Mouse (Mus musculus) intestine, embryonic 15.5 days (tissue): ENCODE data around the gene Zfp981. TPM values are rescaled to one million over a fixed set of nuclear protein-coding genes. Genes with fewer than 3 reads are reported as not detected.
"Not testable (repeated sequence)": the region's sequence is repeated elsewhere in the genome, so short reads cannot be mapped to it uniquely, and the experiment has no call there.

Source experiments
- ATAC-seq: fragments of 200-750 bp; cut with Nextera tagmentation; 2 replicates; pipeline ENCODE4 v1.8.0; 2017; ENCODE audit warnings: moderate TSS enrichment, moderate library complexity
- H3K27ac ChIP-seq: fragments of 300-500 bp; sonication (generic); 2 replicates; pipeline ENCODE4 v1.5.1; 2015; ENCODE audit warnings: mild to moderate bottlenecking, inconsistent platforms
- H3K27me3 ChIP-seq: fragments of 300-500 bp; sonication (generic); replicated peaks from 2 replicates; pipeline ENCODE4 v1.6.1; 2015; ENCODE audit warnings: inconsistent platforms
- H3K36me3 ChIP-seq: fragments of 300-500 bp; sonication (generic); 2 replicates; pipeline ENCODE4 v1.6.1; 2015; ENCODE audit warnings: inconsistent platforms
- H3K4me1 ChIP-seq: fragments of 300-500 bp; sonication (generic); replicated peaks from 2 replicates; pipeline ENCODE4 v1.6.1; 2015; ENCODE audit warnings: inconsistent platforms
- H3K4me2 ChIP-seq: fragments of 300-500 bp; sonication (generic); replicated peaks from 2 replicates; pipeline ENCODE4 v1.6.1; 2015; ENCODE audit warnings: mild to moderate bottlenecking, inconsistent platforms
- H3K4me3 ChIP-seq: fragments of 300-500 bp; sonication (generic); replicated peaks from 2 replicates; pipeline ENCODE4 v1.5.1; 2015; ENCODE audit warnings: inconsistent platforms
- H3K9ac ChIP-seq: fragments of 300-500 bp; sonication (generic); 2 replicates; pipeline ENCODE4 v1.6.1; 2015; ENCODE audit warnings: inconsistent platforms
- H3K9me3 ChIP-seq: fragments of 300-500 bp; sonication (generic); 2 replicates; pipeline ENCODE4 v1.6.1; 2016; ENCODE audit warnings: inconsistent platforms
- WGBS: fragments of 180-500 bp; shearing (Covaris S2); methylation state at CpG from one replicate; pipeline ENCODE4 v1.1.7; 2015; 5-methylcytosine and 5-hydroxymethylcytosine counted together
- polyA plus RNA-seq: library from polyadenylated mRNA; unstranded; fragments of >200 nt; fragmentation: Nextera tagmentation; extraction: Ambion mirVana; gene quantifications from 2 replicates; pipeline ENCODE4 v1.2.1, GENCODE M21; 2015

Gene Zfp981
- 0.05 TPM in 1 of 2 replicates, not detected in the other for polyA plus RNA-seq

DNA sequence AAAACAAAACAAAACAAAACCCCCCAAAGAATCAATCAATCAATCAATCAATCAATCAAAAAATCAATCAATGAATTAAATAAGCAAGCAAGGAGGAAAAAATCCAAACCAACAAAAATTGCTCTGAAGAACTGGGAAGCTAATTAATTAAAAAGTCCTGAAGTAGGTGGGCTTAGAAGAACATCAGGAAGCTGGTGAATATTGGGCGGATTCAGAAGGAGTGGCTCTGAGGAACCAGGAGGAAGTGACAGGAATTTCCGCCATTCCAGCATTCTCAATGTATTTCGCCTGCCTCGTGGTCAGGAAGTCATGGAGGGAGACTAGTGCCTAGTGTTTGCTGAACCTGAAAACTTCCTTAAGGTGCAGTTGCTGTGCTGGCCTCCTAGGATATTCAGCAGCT lies at the start of gene Zfp981:
TSS of gene Zfp981 (plus strand) at position 301 of the 400 bp plus-strand sequence.
- not testable (repeated sequence) for H3K4me1 ChIP-seq, H3K27ac ChIP-seq, H3K4me3 ChIP-seq, H3K9ac ChIP-seq, ATAC-seq, H3K27me3 ChIP-seq, H3K36me3 ChIP-seq, H3K9me3 ChIP-seq, H3K4me2 ChIP-seq
- 86% methylated on average over 4 of the region's 4 CpGs for WGBS

DNA sequence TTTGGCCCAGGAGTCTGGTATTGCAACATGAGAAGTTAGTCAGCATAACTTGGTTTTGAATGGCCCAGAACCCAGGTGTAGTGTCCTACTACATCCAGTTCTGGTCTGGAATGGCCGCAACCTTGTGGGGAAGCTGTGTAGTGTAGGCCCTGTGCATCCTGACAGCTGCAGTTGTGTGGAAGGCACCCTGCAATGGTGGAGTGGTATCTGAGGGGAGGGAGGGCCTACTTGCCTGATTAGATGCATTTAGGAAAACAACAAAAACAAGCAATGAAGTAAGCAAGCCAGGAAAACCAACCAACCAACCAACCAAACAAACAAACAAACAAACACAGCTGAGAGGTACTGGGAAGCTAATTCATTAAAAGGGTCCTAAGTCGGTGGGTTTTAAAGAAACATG lies 49.3 kb upstream of the Zfp981 start:
- not testable (repeated sequence) for H3K9ac ChIP-seq, H3K27ac ChIP-seq, H3K4me3 ChIP-seq, H3K27me3 ChIP-seq, H3K36me3 ChIP-seq, ATAC-seq, H3K4me2 ChIP-seq, H3K4me1 ChIP-seq
- 85% methylated on average over 2 of the region's 2 CpGs for WGBS
- peaks cover 36% of the 10 kb centered on the region for H3K9me3 ChIP-seq

DNA sequence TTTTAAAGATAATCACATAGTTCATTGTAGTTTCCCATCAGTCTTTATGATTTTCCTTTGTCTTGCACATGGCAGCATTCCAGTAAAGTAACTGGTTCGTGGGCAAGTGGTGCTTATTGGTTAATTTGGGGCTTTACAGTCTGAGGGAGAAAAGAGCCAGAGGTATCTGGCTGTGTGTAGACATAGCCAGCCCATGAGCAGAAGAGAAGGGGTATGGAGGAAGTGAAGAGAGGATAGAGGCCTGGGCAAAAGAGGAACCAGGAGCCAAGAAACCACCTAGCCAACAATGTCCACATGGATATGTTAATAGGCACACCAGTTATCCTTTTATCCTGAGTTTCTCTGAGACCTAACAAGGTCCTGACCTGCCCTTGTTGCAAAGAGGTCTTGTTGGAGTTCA lies 47.7 kb upstream of the Zfp981 start:
- H3K36me3 ChIP-seq, H3K27me3 ChIP-seq, H3K4me3 ChIP-seq, H3K4me1 ChIP-seq, H3K4me2 ChIP-seq, ATAC-seq, H3K27ac ChIP-seq, H3K9ac ChIP-seq: not testable (repeated sequence)
- H3K9me3 ChIP-seq, result peaks cover 42% of the 10 kb centered on the region
- 56% methylated on average over 1 of the region's 1 CpGs for WGBS

DNA sequence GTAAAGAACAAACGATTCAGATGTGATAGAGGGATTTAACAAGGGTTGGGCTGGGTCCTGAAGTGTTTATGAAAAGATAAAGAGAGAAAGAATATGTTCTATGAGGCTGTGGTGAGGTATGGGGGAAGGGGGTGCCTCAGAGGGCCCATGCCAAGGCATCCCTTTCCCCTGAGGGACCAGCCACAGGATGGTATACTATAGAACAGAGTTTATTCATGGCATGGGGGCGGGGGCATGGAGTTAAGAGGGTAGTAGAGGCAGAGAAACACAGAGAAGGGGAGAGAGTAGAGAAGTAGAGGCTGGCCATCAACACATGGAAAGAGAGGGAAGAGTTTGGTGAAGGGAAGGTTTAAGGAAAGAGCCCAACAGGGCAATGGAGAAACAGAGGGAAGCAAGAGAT lies 46.9 kb upstream of the Zfp981 start:
- Histone ChIP-seq H3K36me3 (0 out of 2 replicates have a peak, but pooled peaks cover 4% of the 10 kb centered on the region), H3K9me3 (peaks cover 44% of the 10 kb centered on the region), H3K9ac (no peak overlapping the region), H3K4me1 (no peaks in the 10 kb centered on the region), H3K4me3 (no peak overlapping the region), H3K27ac (no peak overlapping the region), H3K4me2 (no peak overlapping the region), H3K27me3 (no peaks in the 10 kb centered on the region)
- WGBS, result 53% methylated on average over 2 of the region's 2 CpGs
- peak; percentile 13; the same call in 1 of the 2 replicates for ATAC-seq

DNA sequence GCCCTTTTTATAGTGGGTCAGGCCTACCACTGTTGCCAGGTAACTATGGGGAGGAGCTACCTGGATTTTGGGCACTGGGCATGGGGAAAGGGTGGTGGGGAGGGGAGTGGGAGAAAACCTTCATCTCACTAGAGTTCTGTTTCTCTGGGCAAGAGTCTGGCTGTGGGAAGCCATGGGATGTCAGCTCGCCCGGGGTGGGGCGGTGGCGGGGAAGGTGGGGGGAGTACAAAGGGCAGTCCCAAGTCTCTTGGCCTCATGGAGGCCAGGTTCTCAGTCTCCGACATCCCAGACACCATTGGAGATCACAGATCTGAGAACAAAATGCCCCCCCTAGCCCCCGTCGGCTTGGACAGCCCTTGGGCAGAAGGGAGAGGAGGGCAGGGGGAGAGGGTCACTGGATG lies 46.5 kb upstream of the Zfp981 start:
- H3K27ac ChIP-seq, result no peak overlapping the region
- no peaks in the 10 kb centered on the region for H3K4me1 ChIP-seq
- no peak overlapping the region for H3K9ac ChIP-seq
- H3K9me3 ChIP-seq, result peaks cover 45% of the 10 kb centered on the region
- ATAC-seq, result peak; percentile 39
- no peak overlapping the region for H3K4me3 ChIP-seq
- H3K4me2 ChIP-seq, result no peak overlapping the region
- 92% methylated on average over 7 of the region's 7 CpGs for WGBS
- no peaks in the 10 kb centered on the region for H3K27me3 ChIP-seq
- 0 out of 2 replicates have a peak, but pooled peaks cover 4% of the 10 kb centered on the region for H3K36me3 ChIP-seq

DNA sequence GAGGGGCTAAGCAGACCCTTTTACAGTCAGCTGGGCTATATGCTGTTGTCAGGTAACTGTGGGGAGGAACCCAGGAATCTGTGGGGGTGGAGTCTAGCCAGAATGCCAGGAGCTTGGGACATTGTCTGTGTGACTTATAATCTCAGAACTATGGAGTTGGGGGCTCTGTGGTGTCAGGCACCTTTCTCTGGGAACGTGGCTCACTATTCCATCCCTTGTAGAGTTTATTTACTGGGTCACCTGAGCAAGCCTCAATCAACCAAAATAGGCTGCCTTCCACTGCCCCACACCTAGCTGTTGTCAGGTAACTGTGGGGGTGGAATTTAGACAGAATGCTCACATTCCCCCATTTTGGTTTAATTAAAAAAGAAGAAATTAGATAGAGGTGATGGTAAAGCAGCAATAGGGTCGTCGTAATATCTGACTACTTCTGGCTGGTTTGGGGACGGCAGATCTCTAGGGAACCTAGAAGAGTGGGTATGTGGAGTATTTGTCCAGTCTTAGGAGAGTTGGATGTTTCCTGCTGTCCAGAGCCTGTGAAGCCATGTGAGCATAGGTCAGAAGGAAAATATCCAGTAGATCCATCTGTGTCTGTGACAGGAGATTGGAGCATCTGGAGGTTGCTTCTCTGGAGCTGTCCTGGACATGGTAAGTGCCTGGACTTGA lies 45.6 kb upstream of the Zfp981 start:
- Histone ChIP-seq H3K36me3 (0 out of 2 replicates have a peak, but pooled peaks cover 4% of the 10 kb centered on the region), H3K4me3 (no peak overlapping the region), H3K9me3 (peaks cover 45% of the 10 kb centered on the region), H3K4me1 (no peaks in the 10 kb centered on the region), H3K4me2 (no peak overlapping the region), H3K27ac (no peak overlapping the region), H3K9ac (no peak overlapping the region), H3K27me3 (no peaks in the 10 kb centered on the region)
- WGBS, result 73% methylated on average over 4 of the region's 4 CpGs
- ATAC-seq, result no peak

DNA sequence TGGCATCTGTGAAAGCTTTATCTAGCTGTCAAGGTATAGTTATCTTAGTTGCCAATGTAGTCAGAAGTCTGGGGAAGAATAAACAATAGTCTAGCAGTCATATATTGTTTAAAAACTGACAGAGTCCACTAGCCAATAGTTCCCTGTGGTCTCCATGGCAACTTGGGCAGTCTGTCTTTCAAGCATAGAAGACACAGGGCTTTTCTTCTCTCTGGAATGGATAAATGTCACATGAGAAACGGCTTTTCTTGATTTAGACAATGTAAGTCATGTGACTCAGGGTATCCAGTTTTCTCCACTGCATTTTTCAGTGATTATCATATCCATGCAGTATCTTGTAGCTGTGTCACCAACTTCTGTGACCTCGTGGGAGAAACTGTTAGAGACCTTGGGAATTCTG lies 44.7 kb upstream of the Zfp981 start:
- H3K9me3 ChIP-seq, result peaks cover 45% of the 10 kb centered on the region
- H3K36me3 ChIP-seq, result 0 out of 2 replicates have a peak, but pooled peaks cover 4% of the 10 kb centered on the region

DNA sequence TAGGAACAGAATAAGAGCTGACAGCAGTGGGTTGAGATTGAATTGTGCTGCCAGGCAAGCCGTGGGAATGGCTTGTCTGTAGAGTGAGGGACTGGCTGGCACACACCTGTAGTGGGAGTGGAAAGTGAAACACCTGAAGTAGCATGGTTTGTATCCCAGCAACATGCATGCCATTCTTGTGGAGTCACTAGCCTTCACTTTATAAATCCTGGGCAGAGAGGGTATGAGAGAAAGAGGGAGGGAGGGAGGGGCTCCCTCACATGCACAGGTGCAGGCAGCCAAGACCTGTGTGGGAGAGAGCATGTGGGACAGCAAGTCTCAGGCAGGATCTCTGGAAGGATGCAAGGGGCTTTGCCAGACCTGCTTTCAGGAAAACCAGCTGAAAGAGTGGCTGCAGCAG lies 44.1 kb upstream of the Zfp981 start:
- WGBS, result 70% methylated on average over 1 of the region's 1 CpGs
- ATAC-seq, result peak; percentile 25; the same call in 1 of the 2 replicates

More for the DNA sequence above, 44.7 kb upstream of the Zfp981 start:
- Histone ChIP-seq H3K4me2 (no peak overlapping the region), H3K9ac (no peak overlapping the region), H3K27ac (no peak overlapping the region), H3K4me1 (no peaks in the 10 kb centered on the region), H3K27me3 (no peaks in the 10 kb centered on the region), H3K4me3 (no peak overlapping the region)
- no peak for ATAC-seq
- WGBS, result 64% methylated on average over 2 of the region's 2 CpGs

DNA sequence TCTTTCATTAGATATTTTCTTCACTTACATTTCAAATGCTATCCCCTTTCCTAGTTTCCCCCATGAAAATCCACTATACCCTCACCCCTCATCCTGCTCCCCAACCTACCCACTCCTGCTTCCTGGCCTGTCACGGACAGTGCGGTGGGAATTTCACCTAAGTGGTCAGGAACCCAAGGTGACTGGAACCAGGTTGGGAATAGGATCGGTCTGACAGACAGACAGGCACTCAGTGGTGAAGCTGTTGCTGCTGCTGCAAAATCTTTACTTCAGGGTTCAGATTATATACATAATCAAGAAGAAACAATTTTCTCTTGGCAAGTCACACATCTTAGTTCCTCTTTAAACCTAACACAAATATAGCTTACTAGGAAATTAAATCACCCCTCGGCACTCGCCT lies 42.0 kb upstream of the Zfp981 start:
- not testable (repeated sequence) for H3K4me2 ChIP-seq, H3K4me1 ChIP-seq, H3K27ac ChIP-seq, ATAC-seq, H3K27me3 ChIP-seq, H3K36me3 ChIP-seq, H3K9ac ChIP-seq, H3K4me3 ChIP-seq
- peaks cover 31% of the 10 kb centered on the region for H3K9me3 ChIP-seq
- 81% methylated on average over 5 of the region's 5 CpGs for WGBS

More for the DNA sequence above, 44.1 kb upstream of the Zfp981 start:
- peaks cover 41% of the 10 kb centered on the region for H3K9me3 ChIP-seq
- H3K4me2 ChIP-seq, result no peak overlapping the region
- no peak overlapping the region for H3K27ac ChIP-seq
- H3K9ac ChIP-seq, result no peak overlapping the region
- H3K4me1 ChIP-seq, result no peaks in the 10 kb centered on the region
- H3K27me3 ChIP-seq, result no peaks in the 10 kb centered on the region
- no peak overlapping the region for H3K4me3 ChIP-seq
- H3K36me3 ChIP-seq, result 0 out of 2 replicates have a peak, but pooled peaks cover 4% of the 10 kb centered on the region

DNA sequence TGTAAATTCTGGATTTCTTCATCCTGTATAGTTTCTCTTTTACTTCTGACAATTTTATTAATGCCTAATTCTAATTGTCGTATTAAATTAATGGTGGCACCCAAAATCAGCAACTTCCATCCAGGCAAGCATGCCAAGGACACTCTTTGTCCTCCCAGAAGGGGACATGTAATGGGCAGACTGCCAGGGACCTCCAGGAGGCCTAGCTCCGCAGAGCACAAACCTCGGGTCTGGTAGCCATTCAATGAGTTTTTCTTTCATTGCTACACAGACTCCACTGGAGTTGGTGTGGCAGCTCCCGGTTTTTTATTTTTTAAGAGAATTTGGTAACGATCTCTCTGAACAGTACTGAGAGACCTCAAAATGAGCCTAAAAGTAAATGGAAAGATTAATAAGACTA lies 41.1 kb upstream of the Zfp981 start:
- not testable (repeated sequence) for H3K27ac ChIP-seq, H3K27me3 ChIP-seq, ATAC-seq, H3K36me3 ChIP-seq, H3K9ac ChIP-seq, H3K4me1 ChIP-seq, H3K4me3 ChIP-seq, H3K4me2 ChIP-seq
- peaks cover 23% of the 10 kb centered on the region; the same call in 1 of the 2 replicates for H3K9me3 ChIP-seq
- 82% methylated on average over 5 of the region's 5 CpGs for WGBS

DNA sequence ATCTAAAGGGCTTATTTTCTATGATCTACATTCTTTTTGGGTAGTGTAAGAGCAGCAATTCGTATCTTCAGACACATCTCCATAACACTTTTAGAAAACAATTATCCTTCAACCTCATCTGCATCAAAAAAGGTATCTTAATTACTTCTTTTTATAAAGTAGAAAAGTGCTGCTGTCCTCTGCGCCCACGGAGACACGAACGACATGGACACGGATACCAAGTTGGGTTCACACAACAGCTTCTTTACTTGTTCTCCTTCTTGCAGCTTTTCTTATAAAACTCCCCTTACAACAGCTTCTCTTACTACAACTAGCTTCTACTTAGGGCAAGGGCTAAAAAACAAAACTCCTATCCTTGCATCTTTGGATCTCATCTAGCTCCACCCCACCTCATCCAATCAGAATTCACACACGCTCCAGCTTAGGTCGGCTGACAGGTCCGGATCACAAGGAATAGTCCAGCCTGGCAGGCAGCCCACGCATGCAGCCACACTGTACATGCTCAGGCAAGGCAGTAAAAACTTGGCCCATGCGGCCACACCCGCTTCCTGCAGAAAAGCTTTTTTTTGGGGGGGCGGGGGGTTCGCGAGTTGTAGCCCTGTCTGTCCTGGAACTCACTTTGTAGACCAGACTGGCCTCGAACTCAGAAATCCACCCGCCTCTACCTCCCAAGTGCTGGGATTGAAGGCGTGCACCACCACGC lies 38.0 kb upstream of the Zfp981 start:
- WGBS, result 91% methylated on average over 19 of the region's 19 CpGs
- H3K27ac ChIP-seq, H3K4me1 ChIP-seq, H3K36me3 ChIP-seq, H3K9ac ChIP-seq, H3K9me3 ChIP-seq, H3K27me3 ChIP-seq, H3K4me3 ChIP-seq, H3K4me2 ChIP-seq: not testable (repeated sequence)
- peak; percentile 28; the same call in 1 of the 2 replicates for ATAC-seq

DNA sequence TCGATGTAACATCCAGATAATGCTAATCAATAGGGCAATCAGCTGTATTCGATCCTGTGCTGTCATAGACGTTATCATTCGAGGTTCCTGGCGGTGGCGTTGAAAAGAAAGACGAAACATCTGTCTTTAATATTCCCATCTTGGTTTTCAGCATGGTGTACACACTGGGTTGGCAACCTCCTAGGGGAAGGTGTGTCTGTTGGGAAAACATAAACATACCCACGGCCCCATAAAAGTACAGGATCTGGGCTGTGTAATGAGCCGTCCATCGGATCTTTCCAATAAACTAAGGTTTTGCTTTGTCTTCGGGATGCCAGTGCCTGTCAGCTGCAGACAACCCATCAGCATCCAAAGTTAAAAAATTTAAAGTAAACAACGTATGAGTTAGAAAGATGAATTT lies 31.8 kb upstream of the Zfp981 start:
- not testable (repeated sequence) for H3K9ac ChIP-seq, H3K27ac ChIP-seq, H3K27me3 ChIP-seq, H3K36me3 ChIP-seq, H3K4me1 ChIP-seq, H3K4me2 ChIP-seq, H3K9me3 ChIP-seq, H3K4me3 ChIP-seq
- WGBS, result 96% methylated on average over 11 of the region's 12 CpGs
- ATAC-seq, result peak; percentile 29; the same call in 1 of the 2 replicates

DNA sequence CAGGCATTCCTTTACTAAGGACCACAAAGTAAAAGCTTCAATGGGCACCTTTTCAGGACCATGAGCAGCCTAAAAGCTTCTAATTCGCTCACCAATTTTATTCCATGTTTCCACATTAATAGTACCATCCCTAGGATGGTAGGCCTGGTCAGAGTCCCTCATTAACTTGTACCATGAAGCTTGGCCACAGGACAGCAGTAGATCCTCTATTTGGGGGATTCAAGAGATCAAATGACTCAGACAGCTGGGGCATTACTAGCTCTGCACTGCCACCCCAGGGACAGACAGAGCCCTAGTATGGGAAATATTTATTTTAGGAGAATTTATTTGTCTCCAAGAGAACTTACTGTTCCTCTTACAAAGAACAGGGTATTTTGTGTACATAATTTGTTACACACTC lies 27.6 kb upstream of the Zfp981 start:
- H3K9ac ChIP-seq, H3K4me2 ChIP-seq, H3K27me3 ChIP-seq, H3K4me3 ChIP-seq, H3K4me1 ChIP-seq, ATAC-seq, H3K9me3 ChIP-seq, H3K36me3 ChIP-seq, H3K27ac ChIP-seq: not testable (repeated sequence)
- WGBS, result no CpG with 5 or more reads among the region's 1 CpGs
